Mouse (Mus musculus): ENCODE measurements at regions not wholly inside any gene's neighbourhood (a gene's known extent, or its start where the extent isn't known, plus 50 kb on each side); places are given as distances from the start of the nearest gene placed in this dataset.
A peak's percentile ranks its signal among the peaks of the same experiment; 100 is the strongest.
"Not testable (repeated sequence)": the region's sequence is repeated elsewhere in the genome, so short reads cannot be mapped to it uniquely, and the experiment has no call there.

- H3K4me3 ChIP-seq (ENCODE audit: insufficient read depth, low read depth, low read length), result no peak overlapping the region
- H3K27ac ChIP-seq (ENCODE audit: insufficient read depth, low read depth, low read length), result no peak overlapping the region
- TF ChIP-seq POLR2A (IDR thresholded peaks at IDR 0.05; ENCODE audit: insufficient read depth, low read depth, low read length) (no peak), CTCF (IDR thresholded peaks at IDR 0.05; ENCODE audit: insufficient read depth, low read depth, low read length) (no peak)
- WGBS, result 54% methylated on average over 7 of the region's 7 CpGs
- H3K4me1 ChIP-seq (ENCODE audit: control insufficient read depth, insufficient read depth, low read length), result peaks cover 5% of the 10 kb centered on the region
These were observed 193.8 kb upstream of the Prok2 start for GRCm38 (mm10) chr6:99919816-99920562.

GRCm38 (mm10) chr6:99918351-99918750 lies 192.2 kb upstream of the Prok2 start:
- peaks cover 5% of the 10 kb centered on the region for H3K4me1 ChIP-seq (ENCODE audit: control insufficient read depth, insufficient read depth, low read length)
- H3K27ac ChIP-seq (ENCODE audit: insufficient read depth, low read depth, low read length), result no peak overlapping the region
- H3K4me3 ChIP-seq (ENCODE audit: insufficient read depth, low read depth, low read length), result no peak overlapping the region
- TF ChIP-seq CTCF (IDR thresholded peaks at IDR 0.05; ENCODE audit: insufficient read depth, low read depth, low read length), result no peak
- no peak for TF ChIP-seq POLR2A (IDR thresholded peaks at IDR 0.05; ENCODE audit: insufficient read depth, low read depth, low read length)
- WGBS, result 55% methylated on average over 3 of the region's 3 CpGs

GRCm38 (mm10) chr6:99909921-99910320 lies 183.7 kb upstream of the Prok2 start:
- TF ChIP-seq CTCF (IDR thresholded peaks at IDR 0.05; ENCODE audit: insufficient read depth, low read depth, low read length) (no peak), POLR2A (IDR thresholded peaks at IDR 0.05; ENCODE audit: insufficient read depth, low read depth, low read length) (no peak)
- Histone ChIP-seq H3K27ac (ENCODE audit: insufficient read depth, low read depth, low read length) (no peak overlapping the region), H3K4me3 (ENCODE audit: insufficient read depth, low read depth, low read length) (no peak overlapping the region), H3K4me1 (ENCODE audit: control insufficient read depth, insufficient read depth, low read length) (peaks cover 4% of the 10 kb centered on the region; the same call in 1 of the 2 replicates)
- WGBS, result 78% methylated on average over 7 of the region's 7 CpGs

- no peak overlapping the region for H3K27ac ChIP-seq (ENCODE audit: insufficient read depth, low read depth, low read length)
- H3K4me1 ChIP-seq (ENCODE audit: control insufficient read depth, insufficient read depth, low read length), result peaks cover 4% of the 10 kb centered on the region; the same call in 1 of the 2 replicates
- TF ChIP-seq POLR2A (IDR thresholded peaks at IDR 0.05; ENCODE audit: insufficient read depth, low read depth, low read length) (no peak), CTCF (IDR thresholded peaks at IDR 0.05; ENCODE audit: insufficient read depth, low read depth, low read length) (no peak)
- 52% methylated on average over 7 of the region's 7 CpGs for WGBS
- no peak overlapping the region for H3K4me3 ChIP-seq (ENCODE audit: insufficient read depth, low read depth, low read length)
These were observed 183.3 kb upstream of the Prok2 start for GRCm38 (mm10) chr6:99909459-99909858.

GRCm38 (mm10) chr6:99908066-99908465 lies 181.9 kb upstream of the Prok2 start:
- 98% methylated on average over 3 of the region's 3 CpGs for WGBS
- H3K27ac ChIP-seq (ENCODE audit: insufficient read depth, low read depth, low read length), result no peak overlapping the region
- TF ChIP-seq POLR2A (IDR thresholded peaks at IDR 0.05; ENCODE audit: insufficient read depth, low read depth, low read length), result no peak
- TF ChIP-seq CTCF (IDR thresholded peaks at IDR 0.05; ENCODE audit: insufficient read depth, low read depth, low read length), result no peak
- H3K4me1 ChIP-seq (ENCODE audit: control insufficient read depth, insufficient read depth, low read length), result peaks cover 4% of the 10 kb centered on the region; the same call in 1 of the 2 replicates
- no peak overlapping the region for H3K4me3 ChIP-seq (ENCODE audit: insufficient read depth, low read depth, low read length)

- Histone ChIP-seq H3K27ac (ENCODE audit: insufficient read depth, low read depth, low read length) (no peak overlapping the region), H3K4me3 (ENCODE audit: insufficient read depth, low read depth, low read length) (no peak overlapping the region), H3K4me1 (ENCODE audit: control insufficient read depth, insufficient read depth, low read length) (peaks cover 4% of the 10 kb centered on the region; the same call in 1 of the 2 replicates)
- no peak for TF ChIP-seq POLR2A (IDR thresholded peaks at IDR 0.05; ENCODE audit: insufficient read depth, low read depth, low read length)
- 86% methylated on average over 5 of the region's 5 CpGs for WGBS
These were observed 179.0 kb upstream of the Prok2 start for GRCm38 (mm10) chr6:99905194-99905593.

- TF ChIP-seq POLR2A (IDR thresholded peaks at IDR 0.05; ENCODE audit: insufficient read depth, low read depth, low read length), result no peak
- TF ChIP-seq CTCF (IDR thresholded peaks at IDR 0.05; ENCODE audit: insufficient read depth, low read depth, low read length), result no peak
- H3K4me1 ChIP-seq (ENCODE audit: control insufficient read depth, insufficient read depth, low read length), result no peaks in the 10 kb centered on the region; the same call in 1 of the 2 replicates
- no peak overlapping the region for H3K4me3 ChIP-seq (ENCODE audit: insufficient read depth, low read depth, low read length)
- no peak overlapping the region for H3K27ac ChIP-seq (ENCODE audit: insufficient read depth, low read depth, low read length)
- 81% methylated on average over 4 of the region's 4 CpGs for WGBS
These were observed 178.4 kb upstream of the Prok2 start for GRCm38 (mm10) chr6:99904607-99905006.

- not testable (repeated sequence) for H3K27ac ChIP-seq (ENCODE audit: insufficient read depth, low read depth, low read length); H3K4me1 ChIP-seq (ENCODE audit: control insufficient read depth, insufficient read depth, low read length); H3K4me3 ChIP-seq (ENCODE audit: insufficient read depth, low read depth, low read length)
- peak; percentile 20; the same call in 1 of the 2 replicates for TF ChIP-seq CTCF (IDR thresholded peaks at IDR 0.05; ENCODE audit: insufficient read depth, low read depth, low read length)
These were observed 177.9 kb upstream of the Prok2 start for GRCm38 (mm10) chr6:99904044-99904443.

- no peaks in the 10 kb centered on the region for H3K4me1 ChIP-seq (ENCODE audit: control insufficient read depth, insufficient read depth, low read length)
- H3K4me3 ChIP-seq (ENCODE audit: insufficient read depth, low read depth, low read length), result no peak overlapping the region
- WGBS, result 95% methylated on average over 3 of the region's 3 CpGs
- H3K27ac ChIP-seq (ENCODE audit: insufficient read depth, low read depth, low read length), result no peak overlapping the region
- TF ChIP-seq CTCF (IDR thresholded peaks at IDR 0.05; ENCODE audit: insufficient read depth, low read depth, low read length), result no peak
- no peak for TF ChIP-seq POLR2A (IDR thresholded peaks at IDR 0.05; ENCODE audit: insufficient read depth, low read depth, low read length)
These were observed 175.4 kb upstream of the Prok2 start for GRCm38 (mm10) chr6:99901564-99901963.

Measured in olfactory bulb, adult 2 months (tissue).